Mouse (Mus musculus): ENCODE results near the gene Cx3cr1. TPM values are rescaled to one million over a fixed set of nuclear protein-coding genes. Genes with fewer than 3 reads are reported as not detected.
"Not testable (repeated sequence)": the region's sequence is repeated elsewhere in the genome, so short reads cannot be mapped to it uniquely, and the experiment has no call there.

Cx3cr1 gene
- polyA plus RNA-seq, 1 experiment = 1.1 TPM

GRCm38 (mm10) chr9:120023086-120023811 is 46.4 kb downstream of the Cx3cr1 start, which contains the start of gene Xirp1:
Gene Xirp1 (minus strand): TSS chr9:120023598.
- H3K4me1 ChIP-seq (ENCODE audit: control insufficient read depth, insufficient read depth, insufficient read length, low read length) = peaks cover 7% of the 10 kb centered on the region
- H3K4me3 ChIP-seq (ENCODE audit: insufficient read depth, low read depth, low read length) = no peak within 1 kb of the TSS
- no peak within 1 kb of the TSS for H3K27ac ChIP-seq (replicated peaks; ENCODE audit: low read depth, low read length)

GRCm38 (mm10) chr9:120021164-120021563 is 48.5 kb downstream of the Cx3cr1 start:
- no peak overlapping the region for H3K27ac ChIP-seq (replicated peaks; ENCODE audit: low read depth, low read length)
- H3K4me3 ChIP-seq (ENCODE audit: insufficient read depth, low read depth, low read length) = no peak overlapping the region
- H3K4me1 ChIP-seq (ENCODE audit: control insufficient read depth, insufficient read depth, insufficient read length, low read length) = no peaks in the 10 kb centered on the region; the same call in 1 of the 2 replicates

DNA sequence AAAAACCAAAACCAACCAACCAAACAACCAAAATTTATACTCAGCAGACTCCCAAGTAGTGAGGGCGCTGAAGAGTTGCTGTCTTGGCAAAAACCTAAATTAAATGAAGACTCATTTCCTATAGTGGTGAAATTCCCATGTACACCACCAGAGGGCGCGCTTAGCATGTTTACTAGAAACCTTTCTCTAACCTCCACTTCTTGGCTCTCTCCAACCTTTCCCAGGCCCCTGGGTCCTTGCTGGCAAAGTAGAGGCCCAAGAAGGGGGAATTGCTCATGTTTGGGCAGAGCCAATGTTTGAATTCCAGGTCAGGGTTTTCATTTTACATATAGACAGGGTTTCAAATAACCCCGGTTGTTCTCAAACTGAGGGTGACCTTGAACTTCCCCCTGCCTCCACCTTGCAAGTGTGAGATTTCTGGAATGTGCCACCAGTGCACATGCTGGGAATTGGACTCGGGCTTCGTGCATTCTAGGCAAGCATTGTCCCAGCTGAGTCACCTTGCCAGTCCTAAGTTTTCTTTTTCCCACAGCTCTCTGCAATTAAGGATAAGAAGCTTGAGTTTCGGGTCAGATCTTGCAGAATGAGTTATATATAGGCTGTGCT is 49.3 kb downstream of the Cx3cr1 start:
- Histone ChIP-seq H3K4me1 (ENCODE audit: control insufficient read depth, insufficient read depth, insufficient read length, low read length) (no peaks in the 10 kb centered on the region; the same call in 1 of the 2 replicates), H3K27ac (replicated peaks; ENCODE audit: low read depth, low read length) (no peak overlapping the region), H3K4me3 (ENCODE audit: insufficient read depth, low read depth, low read length) (no peak overlapping the region)

- H3K27ac ChIP-seq (replicated peaks; ENCODE audit: low read depth, low read length) = no peak overlapping the region
- no peak overlapping the region for H3K4me3 ChIP-seq (ENCODE audit: insufficient read depth, low read depth, low read length)
- no peaks in the 10 kb centered on the region; the same call in 1 of the 2 replicates for H3K4me1 ChIP-seq (ENCODE audit: control insufficient read depth, insufficient read depth, insufficient read length, low read length)
Observed at GRCm38 (mm10) chr9:120016956-120017355, 52.7 kb downstream of the Cx3cr1 start.

DNA sequence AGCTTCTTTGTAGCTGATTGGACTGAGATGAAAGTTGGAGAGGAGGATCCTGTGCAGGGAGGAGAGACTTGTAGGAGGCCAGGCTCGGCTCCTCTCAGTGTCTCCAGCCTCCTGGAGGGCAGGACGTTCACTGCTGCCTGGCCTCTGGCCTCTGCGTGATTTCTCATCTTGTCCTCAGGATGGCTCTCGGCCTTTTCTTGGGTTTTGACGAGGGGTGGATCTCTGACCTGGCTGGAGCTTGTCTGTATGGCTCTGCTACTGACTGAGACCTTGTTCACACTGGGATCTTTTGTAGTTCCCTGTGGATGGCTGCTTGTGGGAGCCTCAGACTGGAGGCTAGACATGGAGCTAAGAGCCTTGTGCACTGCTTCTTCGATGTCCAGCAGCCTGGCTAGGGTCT is 54.9 kb downstream of the Cx3cr1 start:
- no peaks in the 10 kb centered on the region for H3K4me1 ChIP-seq (ENCODE audit: control insufficient read depth, insufficient read depth, insufficient read length, low read length)

DNA sequence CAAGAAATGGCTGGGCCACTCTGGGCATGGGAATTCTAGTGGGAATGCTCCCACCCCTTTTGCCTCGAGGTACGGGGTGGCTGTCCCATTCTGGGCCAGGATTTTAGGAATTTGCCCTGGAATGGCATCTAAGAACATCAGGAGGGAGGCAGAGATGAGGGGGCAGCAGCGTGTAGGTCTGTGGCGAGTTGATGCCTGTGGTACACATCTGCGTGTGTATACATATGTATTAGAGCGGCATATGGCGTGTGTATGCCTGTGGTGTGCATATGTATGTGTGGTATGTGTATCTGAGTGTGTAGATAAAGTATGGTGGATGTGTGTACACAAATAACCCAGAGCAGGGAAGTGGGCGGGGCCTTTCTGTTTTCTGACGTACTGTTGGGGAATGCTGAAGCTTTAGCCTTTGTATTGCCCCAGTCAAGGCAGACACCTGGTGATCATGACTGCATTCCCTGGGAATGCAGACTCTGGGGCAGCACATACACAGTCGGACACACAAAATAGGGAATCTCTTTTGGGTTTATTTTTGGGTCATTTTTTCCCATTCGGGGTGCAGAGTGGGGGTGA is 56.3 kb downstream of the Cx3cr1 start:
- no peak overlapping the region for H3K4me3 ChIP-seq (ENCODE audit: insufficient read depth, low read depth, low read length)
- no peak overlapping the region for H3K27ac ChIP-seq (replicated peaks; ENCODE audit: low read depth, low read length)
- H3K4me1 ChIP-seq (ENCODE audit: control insufficient read depth, insufficient read depth, insufficient read length, low read length) = no peaks in the 10 kb centered on the region

More for the DNA sequence above, 54.9 kb downstream of the Cx3cr1 start:
- Histone ChIP-seq H3K27ac (replicated peaks; ENCODE audit: low read depth, low read length) (no peak overlapping the region), H3K4me3 (ENCODE audit: insufficient read depth, low read depth, low read length) (no peak overlapping the region)

DNA sequence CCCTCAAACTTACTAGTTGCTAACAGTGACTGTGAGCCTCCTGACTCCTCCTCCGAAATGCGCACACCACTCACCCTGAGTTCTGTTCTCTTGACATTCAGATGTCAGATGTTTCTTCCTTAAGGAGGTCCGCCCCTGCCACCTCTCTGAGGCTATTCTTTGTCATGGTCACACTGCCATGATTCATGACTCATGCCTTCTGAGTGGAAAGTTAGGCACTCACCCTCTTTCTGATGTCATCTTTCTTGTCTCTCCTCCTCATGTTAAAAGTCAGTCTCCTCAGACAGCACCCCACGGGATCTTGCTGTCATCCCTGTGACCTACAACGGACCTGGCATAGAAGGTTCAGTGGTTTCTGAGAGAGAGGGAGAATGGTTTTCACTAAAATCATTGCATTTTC is 56.9 kb downstream of the Cx3cr1 start:
- Histone ChIP-seq H3K27ac (replicated peaks; ENCODE audit: low read depth, low read length) (no peak overlapping the region), H3K4me1 (ENCODE audit: control insufficient read depth, insufficient read depth, insufficient read length, low read length) (no peaks in the 10 kb centered on the region)

DNA sequence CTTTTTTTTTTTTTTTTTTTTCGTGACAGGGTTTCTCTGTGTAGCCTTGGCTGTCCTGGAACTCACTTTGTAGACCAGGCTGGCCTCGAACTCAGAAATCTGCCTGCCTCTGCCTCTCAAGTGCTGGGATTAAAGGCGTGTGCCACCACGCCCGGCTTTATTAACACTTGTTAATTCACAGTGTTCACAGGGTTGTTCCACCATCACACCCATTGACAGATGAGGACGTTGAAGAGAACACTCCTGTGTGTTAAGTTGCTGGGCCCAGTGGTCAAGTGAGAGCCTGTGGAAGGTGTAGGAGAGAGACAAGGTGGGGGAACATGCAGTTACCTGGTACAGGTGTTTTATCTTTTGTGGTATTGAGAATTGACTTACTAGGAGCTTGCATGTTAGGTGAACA is 57.5 kb downstream of the Cx3cr1 start:
- H3K4me1 ChIP-seq (ENCODE audit: control insufficient read depth, insufficient read depth, insufficient read length, low read length); H3K27ac ChIP-seq (replicated peaks; ENCODE audit: low read depth, low read length); H3K4me3 ChIP-seq (ENCODE audit: insufficient read depth, low read depth, low read length): not testable (repeated sequence)

More for the DNA sequence above, 56.9 kb downstream of the Cx3cr1 start:
- no peak overlapping the region for H3K4me3 ChIP-seq (ENCODE audit: insufficient read depth, low read depth, low read length)

- peak overlapping the region; percentile 38 for H3K27ac ChIP-seq (replicated peaks; ENCODE audit: low read depth, low read length)
- no peaks in the 10 kb centered on the region for H3K4me1 ChIP-seq (ENCODE audit: control insufficient read depth, insufficient read depth, insufficient read length, low read length)
- H3K4me3 ChIP-seq (ENCODE audit: insufficient read depth, low read depth, low read length) = peak overlapping the region; percentile 15; the same call in 1 of the 2 replicates
Observed at GRCm38 (mm10) chr9:120011533-120011932, 58.1 kb downstream of the Cx3cr1 start.

- Histone ChIP-seq H3K4me1 (ENCODE audit: control insufficient read depth, insufficient read depth, insufficient read length, low read length) (no peaks in the 10 kb centered on the region), H3K27ac (replicated peaks; ENCODE audit: low read depth, low read length) (peak overlapping the region; percentile 61), H3K4me3 (ENCODE audit: insufficient read depth, low read depth, low read length) (peak overlapping the region; percentile 27)
Observed at GRCm38 (mm10) chr9:120010781-120011511, 58.7 kb downstream of the Cx3cr1 start.

- no peaks in the 10 kb centered on the region for H3K4me1 ChIP-seq (ENCODE audit: control insufficient read depth, insufficient read depth, insufficient read length, low read length)
- H3K27ac ChIP-seq (replicated peaks; ENCODE audit: low read depth, low read length) = no peak overlapping the region
- no peak overlapping the region for H3K4me3 ChIP-seq (ENCODE audit: insufficient read depth, low read depth, low read length)
Observed at GRCm38 (mm10) chr9:120009871-120010270, 59.8 kb downstream of the Cx3cr1 start.

DNA sequence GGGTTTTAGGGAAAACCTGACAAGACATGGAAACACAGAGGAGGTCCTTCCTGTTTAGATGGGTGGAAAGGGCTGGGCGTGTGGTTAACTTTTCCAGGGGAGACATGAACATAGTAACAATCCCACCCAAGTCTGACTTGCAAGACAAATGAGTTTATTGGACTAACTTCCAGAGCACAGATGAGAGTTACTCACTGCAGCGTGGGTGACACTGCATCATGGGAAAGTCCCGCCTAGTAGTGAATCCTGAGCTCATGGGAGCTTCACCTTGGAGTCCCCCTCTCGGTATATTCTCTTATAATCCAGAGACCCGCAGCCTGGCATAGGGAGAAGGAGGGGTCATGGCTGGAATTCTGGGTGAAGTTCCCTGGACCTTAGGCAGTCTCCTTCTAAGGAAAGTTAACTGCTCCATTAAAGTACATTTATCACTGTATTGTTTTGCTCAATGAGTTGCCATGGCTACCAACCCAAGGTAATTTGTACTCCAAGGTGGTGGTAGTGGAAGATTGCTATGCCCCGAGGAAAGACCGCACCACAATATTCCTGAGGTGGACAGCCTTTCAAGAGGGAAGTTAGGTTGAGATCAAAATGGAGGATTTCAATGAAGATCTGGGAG is 60.3 kb downstream of the Cx3cr1 start:
- no peak overlapping the region for H3K27ac ChIP-seq (replicated peaks; ENCODE audit: low read depth, low read length)
- H3K4me3 ChIP-seq (ENCODE audit: insufficient read depth, low read depth, low read length) = no peak overlapping the region
- no peaks in the 10 kb centered on the region for H3K4me1 ChIP-seq (ENCODE audit: control insufficient read depth, insufficient read depth, insufficient read length, low read length)

GRCm38 (mm10) chr9:120007833-120008232 is 61.8 kb downstream of the Cx3cr1 start:
- no peak overlapping the region for H3K4me3 ChIP-seq (ENCODE audit: insufficient read depth, low read depth, low read length)
- H3K4me1 ChIP-seq (ENCODE audit: control insufficient read depth, insufficient read depth, insufficient read length, low read length) = no peaks in the 10 kb centered on the region
- H3K27ac ChIP-seq (replicated peaks; ENCODE audit: low read depth, low read length) = no peak overlapping the region

DNA sequence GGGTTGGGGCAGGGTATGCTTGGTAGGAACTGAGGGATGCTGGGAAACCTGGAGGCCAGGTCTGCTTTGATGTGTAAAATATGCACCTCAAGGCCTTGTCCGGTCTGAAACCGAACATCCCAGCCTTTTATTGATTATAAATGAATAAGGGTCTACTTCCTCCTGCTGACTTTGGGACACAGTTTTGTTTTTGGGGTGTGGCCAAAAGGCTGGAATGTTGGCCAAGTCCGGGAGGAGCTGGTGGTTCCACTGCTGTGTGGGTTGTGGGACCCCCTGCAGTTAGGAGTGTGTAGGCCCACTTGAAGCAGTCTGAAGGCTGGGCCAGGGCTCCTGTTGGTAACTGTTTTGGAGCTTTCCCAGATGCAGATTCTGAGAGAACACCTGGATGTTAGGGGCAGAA is 63.7 kb downstream of the Cx3cr1 start:
- Histone ChIP-seq H3K4me3 (ENCODE audit: insufficient read depth, low read depth, low read length) (no peak overlapping the region), H3K4me1 (ENCODE audit: control insufficient read depth, insufficient read depth, insufficient read length, low read length) (no peaks in the 10 kb centered on the region), H3K27ac (replicated peaks; ENCODE audit: low read depth, low read length) (no peak overlapping the region)

- no peak overlapping the region for H3K27ac ChIP-seq (replicated peaks; ENCODE audit: low read depth, low read length)
- H3K4me3 ChIP-seq (ENCODE audit: insufficient read depth, low read depth, low read length) = no peak overlapping the region
- H3K4me1 ChIP-seq (ENCODE audit: control insufficient read depth, insufficient read depth, insufficient read length, low read length) = no peaks in the 10 kb centered on the region; the same call in 1 of the 2 replicates
Observed at GRCm38 (mm10) chr9:120002893-120003292, 66.8 kb downstream of the Cx3cr1 start.
